Mouse (Mus musculus): ENCODE results near the gene Glyr1.

DNA sequence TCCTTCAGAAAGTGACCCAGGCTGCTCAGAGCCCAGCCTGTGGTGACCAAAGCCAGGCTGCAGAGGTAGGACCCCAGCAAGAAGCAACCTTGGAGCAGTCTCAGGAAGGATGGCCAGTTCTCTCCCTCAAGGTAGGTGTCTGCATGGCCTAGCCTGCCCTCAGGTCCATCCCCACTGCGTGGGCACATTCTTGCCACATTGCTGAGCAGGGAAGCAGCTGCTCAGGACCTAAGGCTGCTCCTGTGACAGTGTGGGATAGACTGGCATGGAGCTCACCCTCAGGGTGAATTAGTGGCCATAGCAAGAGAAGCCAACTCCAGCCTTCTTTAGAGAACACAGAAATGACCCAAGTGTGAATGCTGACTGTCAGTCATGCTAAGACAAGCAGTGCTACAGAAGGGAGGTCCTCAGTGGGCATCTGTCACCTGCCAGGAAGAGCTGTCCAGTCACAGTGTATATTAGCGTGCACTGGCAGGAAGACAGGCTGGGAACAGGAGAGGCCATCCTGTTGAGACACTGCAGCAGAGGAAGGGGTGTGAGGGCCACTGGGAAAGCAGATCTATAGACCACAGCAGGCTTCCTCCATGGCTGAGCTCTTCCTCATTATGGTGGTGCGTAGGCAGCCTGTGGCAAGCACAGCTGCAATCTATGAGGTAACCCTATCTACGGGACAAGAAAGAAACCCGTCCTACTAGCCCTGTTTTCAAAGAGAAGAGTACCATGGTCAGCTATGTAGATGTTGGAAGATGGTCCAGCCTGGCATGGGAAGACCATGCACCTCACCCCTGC lies 80.4 kb downstream of the Glyr1 start:
- TF ChIP-seq POLR2A (IDR thresholded peaks at IDR 0.05; ENCODE audit: extremely low read depth, insufficient read depth, low read length) (no peak), CTCF (IDR thresholded peaks at IDR 0.05; ENCODE audit: low read depth, low read length) (no peak)
